Mouse (Mus musculus) cerebellum, adult 2 months (tissue): ENCODE results near the gene Gm44511.

Source experiments
- CTCF ChIP-seq: fragments of 200-500 bp; IDR thresholded peaks from 2 replicates; pipeline ENCODE4 v1.5.1; 2011; ENCODE audit warnings: low read depth, mild to moderate bottlenecking, control low read depth, low read length, moderate library complexity, borderline replicate concordance; ENCODE audit not compliant: insufficient read depth
- POLR2A ChIP-seq: fragments of 200-500 bp; IDR thresholded peaks from 2 replicates; pipeline ENCODE4 v1.6.1; 2011; ENCODE audit warnings: low read length, control low read depth, borderline replicate concordance; ENCODE audit not compliant: insufficient read depth

DNA sequence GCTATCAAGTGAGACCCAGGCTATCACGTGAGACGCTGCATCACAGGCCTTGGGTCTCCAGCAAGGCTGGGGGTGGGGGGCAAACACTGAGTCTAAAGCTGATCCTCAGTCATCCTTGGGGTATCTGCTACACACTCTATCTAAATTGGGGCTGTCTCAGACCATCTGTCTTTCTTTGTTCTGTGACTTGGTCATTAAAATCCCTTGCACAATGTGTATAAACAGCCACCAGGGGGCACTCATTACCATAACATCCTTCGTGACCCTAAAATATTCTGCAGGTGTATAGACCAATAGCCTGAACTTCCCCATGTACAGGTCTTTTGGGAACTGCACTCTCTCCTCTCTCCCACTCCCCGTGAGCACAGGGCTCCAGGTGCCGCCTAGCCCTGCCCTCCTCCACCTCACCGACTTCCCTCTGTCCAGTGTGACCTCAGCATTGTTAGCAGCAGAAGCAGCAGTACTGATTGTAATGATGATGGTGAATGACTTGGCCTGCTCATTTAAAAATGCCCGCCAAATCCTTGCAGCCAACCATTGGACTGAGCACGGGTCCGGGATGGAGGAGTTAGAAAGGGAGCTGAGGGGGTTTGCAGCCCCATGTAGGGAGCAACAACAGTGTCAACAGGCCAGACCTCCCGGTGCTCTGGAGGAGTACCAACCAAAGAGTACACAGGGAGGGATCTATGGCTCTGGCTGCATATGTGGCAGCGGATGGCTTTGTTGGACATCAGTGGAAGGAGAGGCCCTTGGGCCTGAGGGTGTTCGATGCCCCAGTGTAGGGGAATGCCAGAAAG, 28.1 kb upstream of the Gm44511 start:
- TF ChIP-seq CTCF (peak; percentile 40; the same call in 1 of the 2 replicates), POLR2A (no peak)
